Mouse (Mus musculus) ES-Bruce4 (cell line): Measurements from ENCODE around the gene Leap2.

ENCODE experiments used
- CTCF ChIP-seq: IDR thresholded peaks from one replicate; pipeline ENCODE4 v1.8.1; 2011; ENCODE audit warnings: low read depth, low read length
- EP300 ChIP-seq: IDR thresholded peaks from 2 replicates; pipeline ENCODE4 v1.6.1; 2011; ENCODE audit warnings: low read depth, low read length; ENCODE audit not compliant: insufficient read depth
- POLR2A ChIP-seq: IDR thresholded peaks from one replicate; pipeline ENCODE4 v1.8.1; 2011; ENCODE audit warnings: low read length; ENCODE audit not compliant: insufficient read depth

- TF ChIP-seq POLR2A, result no peak
- TF ChIP-seq CTCF, result no peak
- no peak for TF ChIP-seq EP300
Measured at GRCm38 (mm10) chr11:53418048-53418447, 4.9 kb downstream of the Leap2 start.
